Mouse (Mus musculus) intestine, embryonic 16.5 days (tissue): ENCODE measurements around the gene Fbxo45. TPM values are rescaled to one million over a fixed set of nuclear protein-coding genes. Genes with fewer than 3 reads are reported as not detected.
"Not testable (repeated sequence)": the region's sequence is repeated elsewhere in the genome, so short reads cannot be mapped to it uniquely, and the experiment has no call there.

Source experiments
- ATAC-seq: fragments of 200-750 bp; cut with Nextera tagmentation; 2 replicates; pipeline ENCODE4 v1.8.0; 2017; ENCODE audit warnings: moderate TSS enrichment, moderate library complexity
- H3K27ac ChIP-seq: fragments of 300-500 bp; sonication (generic); 2 replicates; pipeline ENCODE4 v1.5.1; 2014; ENCODE audit warnings: mild to moderate bottlenecking, low read length
- H3K27me3 ChIP-seq: fragments of 300-500 bp; sonication (generic); replicated peaks from 2 replicates; pipeline ENCODE4 v1.6.1; 2014; ENCODE audit warnings: low read length, control low read depth, mixed read lengths; ENCODE audit not compliant: control insufficient read depth, insufficient read depth
- H3K36me3 ChIP-seq: fragments of 300-500 bp; sonication (generic); 2 replicates; pipeline ENCODE4 v1.6.1; 2014; ENCODE audit warnings: low read length, control low read depth; ENCODE audit not compliant: control insufficient read depth, insufficient read depth
- H3K4me1 ChIP-seq: fragments of 300-500 bp; sonication (generic); 2 replicates; pipeline ENCODE4 v1.6.1; 2014; ENCODE audit warnings: low read length, control low read depth, mixed read lengths; ENCODE audit not compliant: control insufficient read depth, insufficient read depth
- H3K4me2 ChIP-seq: fragments of 300-500 bp; sonication (generic); 2 replicates; pipeline ENCODE4 v1.6.1; 2014; ENCODE audit warnings: low read depth, low read length, control low read depth
- H3K4me3 ChIP-seq: fragments of 300-500 bp; sonication (generic); 2 replicates; pipeline ENCODE4 v1.5.1; 2014; ENCODE audit warnings: mild to moderate bottlenecking, low read length
- H3K9ac ChIP-seq: fragments of 300-500 bp; sonication (generic); 2 replicates; pipeline ENCODE4 v1.6.1; 2014; ENCODE audit warnings: low read depth, low read length
- H3K9me3 ChIP-seq: fragments of 300-500 bp; sonication (generic); 2 replicates; pipeline ENCODE4 v1.6.1; 2016; ENCODE audit warnings: low read length, control low read depth; ENCODE audit not compliant: control insufficient read depth
- WGBS: fragments of 180-500 bp; shearing (Covaris S2); extraction: QIAGEN DNeasy Blood & Tissue Kit; methylation state at CpG from one replicate; pipeline ENCODE4 v1.1.7; 2014; 5-methylcytosine and 5-hydroxymethylcytosine counted together
- polyA plus RNA-seq: library from polyadenylated mRNA; unstranded; fragments of >200 nt; fragmentation: Nextera tagmentation; extraction: Ambion mirVana; gene quantifications from 2 replicates; pipeline ENCODE4 v1.2.1, GENCODE M21; 2015

Fbxo45 gene
- polyA plus RNA-seq, 1 experiment from 2014 or later: 2.6 TPM

GRCm38 (mm10) chr16:32271291-32271690 is 24.3 kb upstream of the Fbxo45 start, which contains the start of gene Smco1:
Gene Smco1 (plus strand): TSS chr16:32271468.
- Histone ChIP-seq H3K9me3 (no peaks in the 10 kb centered on the region), H3K27me3 (no peaks in the 10 kb centered on the region), H3K4me1 (no peaks in the 10 kb centered on the region), H3K4me2 (no peak within 1 kb of the TSS), H3K27ac (no peak within 1 kb of the TSS), H3K4me3 (no peak within 1 kb of the TSS), H3K9ac (no peak within 1 kb of the TSS), H3K36me3 (no peaks in the 10 kb centered on the region)
- ATAC-seq: no peak
- 86% methylated on average over 11 of the region's 11 CpGs for WGBS

DNA sequence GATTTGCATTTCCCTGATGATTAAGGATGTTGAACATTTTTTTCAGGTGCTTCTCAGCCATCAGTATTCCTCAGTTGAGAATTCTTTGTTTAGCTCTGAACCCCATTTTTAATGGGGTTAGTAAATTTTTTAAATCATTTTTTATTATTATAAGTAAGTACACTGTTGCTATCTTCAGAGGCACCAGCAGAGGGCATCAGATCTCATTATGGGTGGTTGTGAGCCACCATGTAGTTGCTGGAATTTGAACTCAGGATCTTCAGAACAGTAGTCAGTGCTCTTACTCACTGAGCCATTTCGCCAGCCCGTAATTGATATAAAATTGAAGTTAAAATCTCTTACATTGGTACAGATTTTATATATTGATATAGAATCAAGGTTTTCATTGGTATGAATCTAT is 17.3 kb upstream of the Fbxo45 start:
- H3K27ac ChIP-seq, H3K9ac ChIP-seq, H3K4me2 ChIP-seq, H3K27me3 ChIP-seq, H3K9me3 ChIP-seq, H3K4me1 ChIP-seq, H3K36me3 ChIP-seq, ATAC-seq, H3K4me3 ChIP-seq: not testable (repeated sequence)
- 91% methylated on average over 2 of the region's 2 CpGs for WGBS

GRCm38 (mm10) chr16:32246351-32246791 is 587 bp downstream of the Fbxo45 start:
- Histone ChIP-seq H3K4me1 (peaks cover 18% of the 10 kb centered on the region), H3K27me3 (no peaks in the 10 kb centered on the region), H3K9ac (peak overlapping the region; percentile 95), H3K4me2 (peak overlapping the region; percentile 82), H3K27ac (peak overlapping the region; percentile 95), H3K4me3 (peak overlapping the region; percentile 93), H3K36me3 (no peaks in the 10 kb centered on the region), H3K9me3 (no peaks in the 10 kb centered on the region)
- under 1% methylated on average over 40 of the region's 41 CpGs for WGBS
- peak; percentile 68 for ATAC-seq

DNA sequence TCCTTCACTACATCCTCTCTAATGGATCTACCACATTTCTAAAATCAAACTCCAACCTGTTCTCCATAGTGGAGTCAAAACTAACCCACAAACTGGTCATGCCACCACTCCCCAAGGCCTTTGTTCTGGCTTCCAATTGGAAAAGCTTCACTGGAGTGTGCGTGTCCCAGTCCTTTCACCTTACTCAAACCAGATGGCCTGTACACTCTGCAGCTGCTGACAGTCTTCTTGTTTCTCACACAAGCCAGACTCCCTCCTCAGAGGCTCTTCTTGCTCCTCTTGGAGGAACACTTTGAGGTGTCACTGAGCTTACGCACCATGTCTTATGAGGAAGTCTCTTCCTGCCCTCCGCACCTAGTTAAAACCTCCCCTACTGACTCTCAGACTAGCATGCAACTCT is 3.1 kb downstream of the Fbxo45 start:
- Histone ChIP-seq H3K27ac (no peak overlapping the region), H3K4me2 (no peak overlapping the region), H3K36me3 (no peaks in the 10 kb centered on the region), H3K9ac (no peak overlapping the region), H3K4me1 (peaks cover 16% of the 10 kb centered on the region), H3K27me3 (no peaks in the 10 kb centered on the region), H3K9me3 (no peaks in the 10 kb centered on the region), H3K4me3 (no peak overlapping the region)
- 92% methylated on average over 3 of the region's 3 CpGs for WGBS
- no peak for ATAC-seq

DNA sequence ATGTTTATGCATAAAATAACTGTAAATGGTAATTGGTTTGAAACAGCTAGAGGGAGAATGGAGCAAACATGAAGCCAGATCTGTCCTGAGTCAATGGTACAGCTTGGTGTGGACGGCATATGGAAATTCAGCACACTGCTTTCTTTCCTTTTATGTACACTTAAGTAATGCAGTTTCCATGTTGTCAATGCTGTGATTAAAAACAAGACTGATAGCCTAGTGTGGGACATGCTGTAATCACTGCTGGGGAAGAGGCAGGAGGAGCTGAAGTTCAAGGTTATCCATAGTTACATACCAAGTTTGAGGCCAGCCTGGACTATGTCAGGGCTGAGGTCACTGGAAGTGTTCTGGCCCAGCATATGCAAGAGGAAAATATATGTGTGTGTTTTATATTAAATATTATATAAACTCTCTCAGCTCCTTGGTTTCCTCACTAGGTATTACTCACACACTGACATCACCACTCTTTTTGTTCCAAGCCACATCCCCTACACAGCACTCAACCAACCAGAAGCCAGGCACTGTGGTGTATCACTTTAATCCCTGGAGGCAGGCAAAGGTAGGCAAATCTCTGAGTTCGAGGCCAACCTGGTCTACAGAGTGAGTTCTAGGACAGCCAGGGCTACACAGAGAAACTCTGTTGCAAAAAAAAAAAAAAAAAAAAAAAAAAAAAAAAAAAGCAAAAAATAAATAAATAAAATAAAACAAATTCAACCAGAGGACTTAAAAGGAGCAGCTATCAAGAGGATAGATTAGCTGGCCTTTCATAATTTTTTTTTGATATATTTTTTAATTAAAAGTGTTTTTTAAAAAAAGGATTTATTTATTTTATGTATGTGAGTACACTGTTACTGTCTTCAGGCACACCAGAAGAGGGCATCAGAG is 7.3 kb downstream of the Fbxo45 start:
- H3K4me2 ChIP-seq: no peak overlapping the region
- no peak overlapping the region for H3K9ac ChIP-seq
- H3K27ac ChIP-seq: no peak overlapping the region
- 0 out of 2 replicates have a peak, but pooled peaks cover 2% of the 10 kb centered on the region for H3K4me1 ChIP-seq
- no peak for ATAC-seq
- H3K36me3 ChIP-seq: no peaks in the 10 kb centered on the region
- H3K27me3 ChIP-seq: no peaks in the 10 kb centered on the region
- H3K4me3 ChIP-seq: no peak overlapping the region
- H3K9me3 ChIP-seq: no peaks in the 10 kb centered on the region
- 83% methylated on average over 2 of the region's 2 CpGs for WGBS

DNA sequence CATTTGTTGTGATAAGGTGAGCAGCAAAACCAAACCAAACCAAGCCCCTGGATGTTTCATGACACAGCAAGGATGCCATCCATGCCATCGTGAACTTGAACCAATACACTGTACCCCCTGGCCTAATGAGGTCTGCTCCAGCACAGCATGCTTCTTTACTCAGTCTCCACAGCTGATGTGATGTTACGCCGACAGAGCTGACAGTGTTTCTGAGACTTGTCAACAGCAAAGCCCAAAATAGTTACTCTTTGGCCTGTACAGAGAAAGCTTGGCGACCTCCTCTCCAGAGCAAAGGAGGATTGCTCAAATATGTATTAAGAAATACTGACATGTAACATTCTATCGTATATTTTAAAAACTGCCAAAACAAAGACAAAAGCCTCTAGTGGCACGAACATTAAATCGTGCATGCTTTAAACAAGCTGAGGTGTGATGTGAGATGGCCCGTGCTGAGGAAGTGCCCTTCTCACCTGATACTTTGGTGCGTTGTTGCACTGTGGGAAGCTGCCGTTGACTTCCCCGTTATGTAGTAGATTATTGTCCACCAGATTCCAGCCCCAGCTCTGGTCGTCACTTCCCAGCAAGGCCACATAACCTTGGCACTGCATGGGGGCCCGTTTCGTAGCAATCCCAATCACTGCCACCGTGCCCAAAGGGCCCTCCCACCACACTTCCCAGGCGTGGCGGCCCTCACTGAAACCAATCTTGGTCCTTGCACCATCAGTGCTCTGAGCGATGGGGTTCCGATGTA is 8.9 kb downstream of the Fbxo45 start:
- Histone ChIP-seq H3K27me3 (no peaks in the 10 kb centered on the region), H3K36me3 (peaks cover 3% of the 10 kb centered on the region; the same call in 1 of the 2 replicates), H3K4me1 (no peaks in the 10 kb centered on the region), H3K9me3 (no peaks in the 10 kb centered on the region), H3K4me2 (no peak overlapping the region), H3K9ac (no peak overlapping the region), H3K4me3 (no peak overlapping the region), H3K27ac (no peak overlapping the region)
- 91% methylated on average over 19 of the region's 19 CpGs for WGBS
- no peak for ATAC-seq

- not testable (repeated sequence) for ATAC-seq
These were observed 14.9 kb downstream of the Fbxo45 start for GRCm38 (mm10) chr16:32232050-32232449.

GRCm38 (mm10) chr16:32222399-32222798 is 24.6 kb downstream of the Fbxo45 start:
- H3K27me3 ChIP-seq: no peaks in the 10 kb centered on the region
- H3K9ac ChIP-seq: no peak overlapping the region
- H3K4me2 ChIP-seq: no peak overlapping the region
- H3K4me1 ChIP-seq: no peaks in the 10 kb centered on the region
- ATAC-seq: no peak
- H3K27ac ChIP-seq: no peak overlapping the region
- H3K9me3 ChIP-seq: no peaks in the 10 kb centered on the region
- no peak overlapping the region for H3K4me3 ChIP-seq
- H3K36me3 ChIP-seq: no peaks in the 10 kb centered on the region

More at GRCm38 (mm10) chr16:32232050-32232449, 14.9 kb downstream of the Fbxo45 start:
- H3K4me1 ChIP-seq, H3K36me3 ChIP-seq, H3K4me2 ChIP-seq, H3K27ac ChIP-seq, H3K4me3 ChIP-seq, H3K9ac ChIP-seq, H3K27me3 ChIP-seq, H3K9me3 ChIP-seq: not testable (repeated sequence)
- WGBS: 84% methylated on average over 3 of the region's 3 CpGs

DNA sequence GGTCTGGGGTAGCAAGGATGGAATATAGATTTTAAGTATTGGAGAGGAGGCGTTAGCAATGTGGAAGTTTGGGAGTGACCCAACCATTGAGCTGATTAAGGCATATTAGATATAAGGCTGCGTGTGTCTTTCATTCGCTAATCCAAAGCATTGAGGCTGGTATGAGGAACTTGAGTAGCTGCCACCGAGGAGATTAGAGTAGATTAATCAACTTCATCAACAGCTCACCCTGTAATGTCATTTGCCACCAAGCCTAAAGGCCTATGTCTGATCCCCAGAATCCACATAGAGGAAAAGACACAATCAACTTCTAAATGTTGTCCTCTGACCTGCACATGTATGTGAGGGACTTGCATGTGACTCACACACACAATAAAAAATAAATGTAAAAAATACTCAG is 25.2 kb downstream of the Fbxo45 start:
- WGBS: 72% methylated on average over 4 of the region's 4 CpGs

More for the DNA sequence above, 25.2 kb downstream of the Fbxo45 start:
- no peaks in the 10 kb centered on the region for H3K36me3 ChIP-seq
- H3K4me3 ChIP-seq: no peak overlapping the region
- no peak overlapping the region for H3K9ac ChIP-seq
- H3K4me2 ChIP-seq: no peak overlapping the region
- no peaks in the 10 kb centered on the region for H3K27me3 ChIP-seq
- H3K9me3 ChIP-seq: no peaks in the 10 kb centered on the region
- ATAC-seq: no peak
- H3K4me1 ChIP-seq: no peaks in the 10 kb centered on the region
- no peak overlapping the region for H3K27ac ChIP-seq
